Mouse (Mus musculus) hindbrain, postnatal 0 days (tissue): ENCODE data around the gene Pde4d. TPM values are rescaled to one million over a fixed set of nuclear protein-coding genes. Genes with fewer than 3 reads are reported as not detected.
A peak's percentile ranks its signal among the peaks of the same experiment; 100 is the strongest.

Experiments used
- ATAC-seq: fragments of 200-750 bp; cut with Nextera tagmentation; 2 replicates; pipeline ENCODE4 v1.8.0; 2017; ENCODE audit warnings: mild to moderate bottlenecking, moderate TSS enrichment, moderate library complexity
- DNase-seq: peaks from one replicate; pipeline ENCODE4 v3.0.0-alpha.2; 2015; ENCODE audit warnings: low spot score
- H3K27ac ChIP-seq: fragments of 300-500 bp; sonication (generic); 2 replicates; pipeline ENCODE4 v1.5.1; 2014; ENCODE audit warnings: mild to moderate bottlenecking
- H3K27me3 ChIP-seq: fragments of 300-500 bp; sonication (generic); 2 replicates; pipeline ENCODE4 v1.6.1; 2014; ENCODE audit warnings: low read length, mixed read lengths; ENCODE audit not compliant: insufficient read depth
- H3K36me3 ChIP-seq: fragments of 300-500 bp; sonication (generic); 2 replicates; pipeline ENCODE4 v1.6.1; 2014; ENCODE audit warnings: low read length, mixed read lengths; ENCODE audit not compliant: insufficient read depth
- H3K4me1 ChIP-seq: fragments of 300-500 bp; sonication (generic); 2 replicates; pipeline ENCODE4 v1.6.1; 2014; ENCODE audit warnings: antibody characterized with exemption, low read length, mixed read lengths; ENCODE audit not compliant: insufficient read depth
- H3K4me2 ChIP-seq: fragments of 300-500 bp; sonication (generic); 2 replicates; pipeline ENCODE4 v1.6.1; 2014; ENCODE audit warnings: low read depth, mild to moderate bottlenecking, low read length, moderate library complexity, mixed read lengths
- H3K4me3 ChIP-seq: fragments of 300-500 bp; sonication (generic); 2 replicates; pipeline ENCODE4 v1.5.1; 2014; ENCODE audit warnings: low read length
- H3K9ac ChIP-seq: fragments of 300-500 bp; sonication (generic); replicated peaks from 2 replicates; pipeline ENCODE4 v1.6.1; 2014; ENCODE audit warnings: mild to moderate bottlenecking, low read length, moderate library complexity, mixed read lengths
- H3K9me3 ChIP-seq: fragments of 300-500 bp; sonication (generic); 2 replicates; pipeline ENCODE4 v1.6.1; 2016; ENCODE audit warnings: low read length, mixed read lengths
- CTCF ChIP-seq: IDR thresholded peaks from 2 replicates; pipeline ENCODE4 v1.5.1; 2016; ENCODE audit warnings: antibody characterized with exemption, control low read depth, low read depth
- WGBS: fragments of 180-500 bp; shearing (Covaris S2); extraction: QIAGEN DNeasy Blood & Tissue Kit; methylation state at CpG from one replicate; pipeline ENCODE4 v1.1.7; 2014; 5-methylcytosine and 5-hydroxymethylcytosine counted together
- polyA plus RNA-seq: library from polyadenylated mRNA; unstranded; fragments of >200 nt; fragmentation: Nextera tagmentation; extraction: Ambion mirVana; gene quantifications from 2 replicates; pipeline ENCODE4 v1.2.1, GENCODE M21; 2015
- total RNA-seq: library from RNA; depleted of rRNA; stranded (reverse); fragments of >200 nt; gene quantifications from 2 replicates; pipeline ENCODE4 v1.2.3, GENCODE M21; 2014

Gene Pde4d
- total and polyA plus RNA-seq, 2 experiments from 2014 or later, result 19.3 to 77.1 TPM

- no peaks in the 10 kb centered on the region for H3K27me3 ChIP-seq
- H3K4me3 ChIP-seq, result no peak overlapping the region
- no peak for TF ChIP-seq CTCF
- no peak overlapping the region for H3K9ac ChIP-seq
- no peaks in the 10 kb centered on the region for H3K9me3 ChIP-seq
- ATAC-seq (no peak), DNase-seq (no peak)
- 83% methylated on average over 1 of the region's 1 CpGs for WGBS
- no peaks in the 10 kb centered on the region for H3K4me1 ChIP-seq
- H3K4me2 ChIP-seq, result no peak overlapping the region
- no peak overlapping the region for H3K27ac ChIP-seq
- no peaks in the 10 kb centered on the region for H3K36me3 ChIP-seq
Observed at GRCm38 (mm10) chr13:109518194-109518593, 1068.4 kb downstream of the Pde4d start.

- Histone ChIP-seq H3K4me1 (no peaks in the 10 kb centered on the region), H3K9me3 (no peaks in the 10 kb centered on the region), H3K27me3 (no peaks in the 10 kb centered on the region), H3K36me3 (no peaks in the 10 kb centered on the region), H3K4me2 (no peak overlapping the region), H3K9ac (no peak overlapping the region), H3K4me3 (no peak overlapping the region), H3K27ac (no peak overlapping the region)
- 44% methylated on average over 3 of the region's 3 CpGs for WGBS
- ATAC-seq, result no peak
- no peak for DNase-seq
- peak; percentile 50 for TF ChIP-seq CTCF
Observed at GRCm38 (mm10) chr13:109519485-109519884, 1069.7 kb downstream of the Pde4d start.

- TF ChIP-seq CTCF, result no peak
- DNase-seq (no peak), ATAC-seq (no peak)
- H3K27ac ChIP-seq, result no peak overlapping the region
- H3K36me3 ChIP-seq, result no peaks in the 10 kb centered on the region
- H3K27me3 ChIP-seq, result no peaks in the 10 kb centered on the region
- no peak overlapping the region for H3K4me2 ChIP-seq
- no peak overlapping the region for H3K9ac ChIP-seq
- H3K4me1 ChIP-seq, result no peaks in the 10 kb centered on the region
- WGBS, result 81% methylated on average over 2 of the region's 2 CpGs
- no peaks in the 10 kb centered on the region for H3K9me3 ChIP-seq
- H3K4me3 ChIP-seq, result no peak overlapping the region
Observed at GRCm38 (mm10) chr13:109519966-109520646, 1070.4 kb downstream of the Pde4d start.

- Histone ChIP-seq H3K4me1 (no peaks in the 10 kb centered on the region), H3K36me3 (no peaks in the 10 kb centered on the region), H3K4me2 (no peak overlapping the region), H3K9ac (no peak overlapping the region), H3K27me3 (no peaks in the 10 kb centered on the region), H3K4me3 (no peak overlapping the region), H3K9me3 (no peaks in the 10 kb centered on the region), H3K27ac (peak overlapping the region; percentile 21; the same call in 1 of the 2 replicates)
- DNase-seq, result no peak
- 34% methylated on average over 3 of the region's 3 CpGs for WGBS
- no peak for TF ChIP-seq CTCF
- peak; percentile 51; the same call in 1 of the 2 replicates for ATAC-seq
Observed at GRCm38 (mm10) chr13:109533838-109534523, 1084.2 kb downstream of the Pde4d start.

- H3K36me3 ChIP-seq, result no peaks in the 10 kb centered on the region
- H3K9me3 ChIP-seq, result no peaks in the 10 kb centered on the region
- no peak overlapping the region for H3K9ac ChIP-seq
- H3K4me1 ChIP-seq, result no peaks in the 10 kb centered on the region
- no peak overlapping the region for H3K4me3 ChIP-seq
- 65% methylated on average over 5 of the region's 5 CpGs for WGBS
- no peak overlapping the region for H3K27ac ChIP-seq
- no peak for TF ChIP-seq CTCF
- no peaks in the 10 kb centered on the region for H3K27me3 ChIP-seq
- no peak for DNase-seq
- ATAC-seq, result no peak
- no peak overlapping the region for H3K4me2 ChIP-seq
Observed at GRCm38 (mm10) chr13:109534709-109535284, 1085.0 kb downstream of the Pde4d start.

- Histone ChIP-seq H3K4me1 (no peaks in the 10 kb centered on the region), H3K27me3 (no peaks in the 10 kb centered on the region), H3K4me3 (no peak overlapping the region), H3K27ac (no peak overlapping the region), H3K4me2 (no peak overlapping the region), H3K9ac (no peak overlapping the region), H3K9me3 (no peaks in the 10 kb centered on the region), H3K36me3 (no peaks in the 10 kb centered on the region)
- ATAC-seq, result no peak
- 55% methylated on average over 4 of the region's 4 CpGs for WGBS
- no peak for TF ChIP-seq CTCF
- DNase-seq, result no peak
Observed at GRCm38 (mm10) chr13:109536636-109537035, 1086.9 kb downstream of the Pde4d start.
